In genomic region chr17:28928004-28928403, GRCm38 (mm10) we compare ENCODE assay signal across 31 mouse cellular contexts. TPM values are rescaled to one million over a fixed set of nuclear protein-coding genes. Genes with fewer than 3 reads are reported as not detected.
A peak's percentile ranks its signal among the peaks of the same experiment; 100 is the strongest.
DNase-seq lines count a peak whose midpoint lies in the region; ATAC-seq and TF ChIP-seq lines count a peak whose summit lies in the region.
"Had no signal": no experiment of that assay in that cellular context is flagged by ENCODE, and none has a peak within 500 bp of the region (broad histone marks: within the 10 kb centered on the region; RNA-seq: fewer than 3 reads in every experiment).

No protein-coding gene starts in this region.

- no peak overlapping the region for H3K27ac ChIP-seq in heart, adult 2 months
- no peak overlapping the region for H3K27ac ChIP-seq in lung, postnatal 0 days (ENCODE audit: low read length)
- H3K27ac ChIP-seq in liver, embryonic 16.5 days (ENCODE audit: low read length) = 0 out of 2 replicates have a peak overlapping the region, but pooled peaks have one; percentile 12
- no peak overlapping the region for H3K27ac ChIP-seq in forebrain, embryonic 14.5 days (ENCODE audit: low read depth, low read length)
- H3K27ac ChIP-seq: heart, embryonic 10.5 days; hindbrain, embryonic 14.5 days; layer of hippocampus, adult 2 months; limb, embryonic 13.5 days; midbrain, embryonic 15.5 days; neural tube, embryonic 15.5 days had no signal

- H3K9ac ChIP-seq in heart, adult 2 months (ENCODE audit: low read depth, low read length) = no peak overlapping the region
- H3K9ac ChIP-seq in lung, postnatal 0 days (replicated peaks; ENCODE audit: low read depth) = no peak overlapping the region
- H3K9ac ChIP-seq in liver, embryonic 16.5 days (ENCODE audit: low read depth, low read length) = no peak overlapping the region
- no peak overlapping the region for H3K9ac ChIP-seq in forebrain, embryonic 14.5 days (ENCODE audit: low read length)
- H3K9ac ChIP-seq: forebrain, postnatal 0 days; hindbrain, embryonic 14.5 days; limb, embryonic 13.5 days; midbrain, embryonic 15.5 days; neural tube, embryonic 15.5 days had no signal

- H3K4me3 ChIP-seq in heart, adult 2 months = no peak overlapping the region
- no peak overlapping the region for H3K4me3 ChIP-seq in lung, postnatal 0 days (ENCODE audit: low read depth, low read length)
- no peak overlapping the region for H3K4me3 ChIP-seq in lung, adult 2 months (replicated peaks; ENCODE audit: extremely low read depth, low read depth, low read length)
- no peak overlapping the region for H3K4me3 ChIP-seq in liver, embryonic 16.5 days (ENCODE audit: low read depth, low read length)
- no peak overlapping the region for H3K4me3 ChIP-seq in forebrain, embryonic 14.5 days (ENCODE audit: low read depth, low read length)
- H3K4me3 ChIP-seq: erythroblast, embryonic 14.5 days; heart, embryonic 10.5 days; layer of hippocampus, adult 2 months; limb, embryonic 13.5 days; midbrain, embryonic 10.5 days; midbrain, embryonic 15.5 days; neural tube, embryonic 15.5 days had no signal

- H3K4me1 ChIP-seq in heart, adult 2 months (ENCODE audit: control insufficient read depth, insufficient read depth, low read length) = peaks cover 10% of the 10 kb centered on the region
- H3K4me1 ChIP-seq in lung, postnatal 0 days (ENCODE audit: insufficient read depth, low read depth, low read length) = no peaks in the 10 kb centered on the region
- H3K4me1 ChIP-seq in lung, adult 2 months (ENCODE audit: control insufficient read depth, insufficient read depth, low read length) = peaks cover 3% of the 10 kb centered on the region
- H3K4me1 ChIP-seq in liver, embryonic 16.5 days (ENCODE audit: control insufficient read depth, low read depth, low read length) = peaks cover 40% of the 10 kb centered on the region
- peaks cover 8% of the 10 kb centered on the region for H3K4me1 ChIP-seq in forebrain, embryonic 14.5 days (ENCODE audit: control insufficient read depth, insufficient read depth, low read length)

- no peaks in the 10 kb centered on the region for H3K36me3 ChIP-seq in heart, adult 2 months (ENCODE audit: control insufficient read depth, insufficient read depth, low read length)
- no peaks in the 10 kb centered on the region for H3K36me3 ChIP-seq in lung, postnatal 0 days (ENCODE audit: insufficient read depth, low read length)
- no peaks in the 10 kb centered on the region for H3K36me3 ChIP-seq in liver, embryonic 16.5 days (ENCODE audit: control insufficient read depth, insufficient read depth)
- no peaks in the 10 kb centered on the region for H3K36me3 ChIP-seq in forebrain, embryonic 14.5 days (ENCODE audit: control insufficient read depth, insufficient read depth, low read length)
- H3K36me3 ChIP-seq: heart, embryonic 10.5 days; limb, embryonic 13.5 days; midbrain, embryonic 10.5 days; midbrain, embryonic 15.5 days; neural tube, embryonic 15.5 days had no signal

- 53% methylated on average over 9 of the region's 9 CpGs for WGBS in heart, adult 2 months
- whole genome bisulfite sequencing in lung, postnatal 0 days = 59% methylated on average over 9 of the region's 9 CpGs
- 43% methylated on average over 9 of the region's 9 CpGs for WGBS in lung, adult 2 months
- 66% methylated on average over 9 of the region's 9 CpGs for WGBS in liver, embryonic 16.5 days (ENCODE audit: insufficient replicate concordance)
- whole genome bisulfite sequencing in forebrain, embryonic 14.5 days = 89% methylated on average over 9 of the region's 9 CpGs

- peak in 1 of 2 experiments; percentile 31 for DNase-seq in heart, adult 2 months
- DNase-seq in heart, postnatal 36 days = no peak
- peak; percentile 42 for DNase-seq in lung, postnatal 0 days (ENCODE audit: low spot score)
- no peak for DNase-seq in lung, adult 2 months
- peak; percentile 38 for DNase-seq in ZHBTc4 (ENCODE audit: low read depth, low spot score)
- DNase-seq in forebrain, embryonic 14.5 days (ENCODE audit: low spot score) = no peak

- no peak for TF ChIP-seq CTCF in heart, adult 2 months (IDR thresholded peaks at IDR 0.05)
- TF ChIP-seq CTCF in lung, postnatal 0 days (IDR thresholded peaks at IDR 0.05) = no peak
- no peak for TF ChIP-seq CTCF in lung, adult 2 months (IDR thresholded peaks at IDR 0.05; ENCODE audit: insufficient read depth, low read length)

- no peak for ATAC-seq in lung, postnatal 0 days
- ATAC-seq in liver, embryonic 16.5 days (ENCODE audit: low read depth) = no peak
- ATAC-seq in forebrain, embryonic 14.5 days = no peak
- ATAC-seq: midbrain, embryonic 15.5 days; Patski had no signal

- H3K4me2 ChIP-seq in lung, postnatal 0 days (replicated peaks; ENCODE audit: low read depth, low read length) = no peak overlapping the region
- no peak overlapping the region for H3K4me2 ChIP-seq in liver, embryonic 16.5 days (ENCODE audit: low read depth, low read length)
- H3K4me2 ChIP-seq in forebrain, embryonic 14.5 days (ENCODE audit: low read length) = no peak overlapping the region
- H3K4me2 ChIP-seq: hindbrain, embryonic 14.5 days; limb, embryonic 13.5 days; midbrain, embryonic 15.5 days; neural tube, embryonic 15.5 days had no signal

- no peak for TF ChIP-seq POLR2A in heart, adult 2 months (IDR thresholded peaks at IDR 0.05; ENCODE audit: insufficient read depth, low read depth, low read length)
- TF ChIP-seq POLR2A in lung, adult 2 months (IDR thresholded peaks at IDR 0.05; ENCODE audit: borderline replicate concordance, extremely low read depth, low read depth, low read length) = no peak

- H3K79me2 ChIP-seq in heart, adult 2 months (replicated peaks; ENCODE audit: control insufficient read depth, insufficient read depth, low read length) = no peaks in the 10 kb centered on the region

- H3K9me3 ChIP-seq in lung, postnatal 0 days (ENCODE audit: low read length) = no peaks in the 10 kb centered on the region
- no peaks in the 10 kb centered on the region for H3K9me3 ChIP-seq in liver, embryonic 16.5 days (replicated peaks; ENCODE audit: control insufficient read depth, low read length)
- no peaks in the 10 kb centered on the region for H3K9me3 ChIP-seq in forebrain, embryonic 14.5 days (replicated peaks; ENCODE audit: control insufficient read depth, low read length)
- H3K9me3 ChIP-seq: heart, embryonic 10.5 days; limb, embryonic 13.5 days; midbrain, embryonic 10.5 days; midbrain, embryonic 15.5 days; neural tube, embryonic 15.5 days had no signal

- no peaks in the 10 kb centered on the region for H3K27me3 ChIP-seq in heart, adult 2 months (ENCODE audit: control insufficient read depth, insufficient read depth, low read length)
- H3K27me3 ChIP-seq in lung, postnatal 0 days (replicated peaks; ENCODE audit: insufficient read depth, low read length) = no peaks in the 10 kb centered on the region
- no peaks in the 10 kb centered on the region for H3K27me3 ChIP-seq in liver, embryonic 16.5 days (ENCODE audit: control insufficient read depth, insufficient read depth, low read depth, low read length)
- H3K27me3 ChIP-seq in forebrain, embryonic 14.5 days (replicated peaks; ENCODE audit: control insufficient read depth, insufficient read depth, low read length) = no peaks in the 10 kb centered on the region
- H3K27me3 ChIP-seq: limb, embryonic 13.5 days; midbrain, embryonic 15.5 days; neural tube, embryonic 15.5 days; Patski had no signal

- 0 out of 2 replicates have a peak, but pooled peaks have one; percentile 47 for TF ChIP-seq EP300 in heart, adult 2 months (IDR thresholded peaks at IDR 0.05; ENCODE audit: insufficient read depth, low read depth, low read length)
- no peak for TF ChIP-seq EP300 in lung, postnatal 0 days (IDR thresholded peaks at IDR 0.05)

- intact Hi-C loops in heart, adult 2 months (cut with DNase I) = loop anchor here (5.0 kb wide), 3 partner anchors 126 to 236 kb away; partner anchors contain the start of genes Brpf3, Mapk14 and Slc26a8
- intact Hi-C loops in heart, postnatal 36 days (cut with DNase I) = no loop called here

RNA-seq across cellular contexts. Expression of gene 4930539E08Rik, which starts 12.9 kb away (rescaled TPM):
- not detected for total RNA-seq in heart, adult 2 months (2021)
- 0.08 and 0.23 TPM in 2 replicates for polyA plus RNA-seq in heart, adult 2 months (2012; rRNA removed)
- total RNA-seq in heart, postnatal 36 days (2021) = not detected
- polyA plus RNA-seq in lung, postnatal 0 days (2015; fragmentation: Nextera tagmentation; extraction: Ambion mirVana) = 0.02 TPM in 1 of 2 replicates, not detected in the other
- polyA plus RNA-seq in lung, adult 2 months (2012; rRNA removed) = 0.05 and 0.14 TPM in 2 replicates
- 0.06 TPM in 1 of 2 replicates, not detected in the other for polyA plus RNA-seq in liver, embryonic 16.5 days (2015; fragmentation: Nextera tagmentation; extraction: Ambion mirVana)
- 0.50 and 0.62 TPM in 2 replicates for polyA plus RNA-seq in forebrain, embryonic 14.5 days (2014; fragmentation: Nextera tagmentation; extraction: Ambion mirVana)
- total RNA-seq: adrenal gland, adult 18-20 months; adrenal gland, postnatal 25 days; gastrocnemius, adult 8-10 months had no signal
- polyA plus RNA-seq: erythroblast, embryonic 14.5 days had no signal

RNA-seq across cellular contexts. Expression of gene Pxt1, which starts 15.6 kb away (rescaled TPM):
- under 1 TPM in 1 of 2 experiments, not detected in 1; 0.52 TPM for total RNA-seq in heart, adult 2 months (2021)
- polyA plus RNA-seq in heart, adult 2 months (2012; rRNA removed) = 0.14 and 0.29 TPM in 2 replicates
- under 1 TPM in 1 of 2 experiments, not detected in 1; 0.39 TPM for total RNA-seq in heart, postnatal 36 days (2021)
- polyA plus RNA-seq in lung, postnatal 0 days (2015; fragmentation: Nextera tagmentation; extraction: Ambion mirVana) = 0.12 TPM in 1 of 2 replicates, not detected in the other
- polyA plus RNA-seq in lung, adult 2 months (2012; rRNA removed) = 0.15 and 0.19 TPM in 2 replicates
- polyA plus RNA-seq in liver, embryonic 16.5 days (2015; fragmentation: Nextera tagmentation; extraction: Ambion mirVana) = 0.35 and 0.37 TPM in 2 replicates
- polyA plus RNA-seq in forebrain, embryonic 14.5 days (2014; fragmentation: Nextera tagmentation; extraction: Ambion mirVana) = not detected in 2 replicates
- total RNA-seq: adrenal gland, adult 18-20 months; adrenal gland, postnatal 25 days; common myeloid progenitor, adult 5-6 weeks; forebrain, postnatal 0 days; gastrocnemius, adult 8-10 months; gastrocnemius, postnatal 4 days; hematopoietic stem cell, adult 5-6 weeks; layer of hippocampus, adult 2 months; layer of hippocampus, postnatal 14 days; left cerebral cortex, adult 8-10 months; left cerebral cortex, postnatal 36 days; MEL had no signal
- polyA plus RNA-seq: embryonic facial prominence, embryonic 14.5 days; forebrain, postnatal 0 days; hindbrain, embryonic 14.5 days; intestine, postnatal 0 days; limb, embryonic 13.5 days; midbrain, embryonic 10.5 days; neural tube, embryonic 15.5 days; Patski; small intestine, adult 2 months; stomach, embryonic 14.5 days had no signal

RNA-seq across cellular contexts. Expression of gene Kctd20, which starts 23.7 kb away (rescaled TPM):
- total RNA-seq in heart, adult 2 months (2021) = 10 to 100 TPM; 55.7 to 55.8 TPM
- 23.8 and 44.7 TPM in 2 replicates for polyA plus RNA-seq in heart, adult 2 months (2012; rRNA removed)
- 10 to 100 TPM; 53.3 to 55.5 TPM for total RNA-seq in heart, postnatal 36 days (2021)
- polyA plus RNA-seq in lung, postnatal 0 days (2015; fragmentation: Nextera tagmentation; extraction: Ambion mirVana) = 44.3 and 49.5 TPM in 2 replicates
- 37.5 and 59.5 TPM in 2 replicates for polyA plus RNA-seq in lung, adult 2 months (2012; rRNA removed)
- polyA plus RNA-seq in liver, embryonic 16.5 days (2015; fragmentation: Nextera tagmentation; extraction: Ambion mirVana) = 80.0 and 82.0 TPM in 2 replicates
- 84.4 and 99.1 TPM in 2 replicates for polyA plus RNA-seq in forebrain, embryonic 14.5 days (2014; fragmentation: Nextera tagmentation; extraction: Ambion mirVana)

Comparison
In these comparisons a context has a peak if more than half of its experiments do, and no peak if none do; other contexts are left out.
1. DNase-seq: peak in lung, postnatal 0 days (single experiment) and ZHBTc4 (single experiment); none in heart, postnatal 36 days (0 of 2), lung, adult 2 months (single experiment) and forebrain, embryonic 14.5 days (single experiment).